Mouse (Mus musculus) hindbrain, postnatal 0 days (tissue): ENCODE results near the gene Guca2b. TPM values are rescaled to one million over a fixed set of nuclear protein-coding genes. Genes with fewer than 3 reads are reported as not detected.
A peak's percentile ranks its signal among the peaks of the same experiment; 100 is the strongest.

ENCODE experiments used
- ATAC-seq: fragments of 200-750 bp; cut with Nextera tagmentation; 2 replicates; pipeline ENCODE4 v1.8.0; 2017; ENCODE audit warnings: mild to moderate bottlenecking, moderate TSS enrichment, moderate library complexity
- DNase-seq: peaks from one replicate; pipeline ENCODE4 v3.0.0-alpha.2; 2015; ENCODE audit warnings: low spot score
- H3K27ac ChIP-seq: fragments of 300-500 bp; sonication (generic); 2 replicates; pipeline ENCODE4 v1.5.1; 2014; ENCODE audit warnings: mild to moderate bottlenecking
- H3K27me3 ChIP-seq: fragments of 300-500 bp; sonication (generic); 2 replicates; pipeline ENCODE4 v1.6.1; 2014; ENCODE audit warnings: low read length, mixed read lengths; ENCODE audit not compliant: insufficient read depth
- H3K36me3 ChIP-seq: fragments of 300-500 bp; sonication (generic); 2 replicates; pipeline ENCODE4 v1.6.1; 2014; ENCODE audit warnings: low read length, mixed read lengths; ENCODE audit not compliant: insufficient read depth
- H3K4me1 ChIP-seq: fragments of 300-500 bp; sonication (generic); 2 replicates; pipeline ENCODE4 v1.6.1; 2014; ENCODE audit warnings: antibody characterized with exemption, low read length, mixed read lengths; ENCODE audit not compliant: insufficient read depth
- H3K4me2 ChIP-seq: fragments of 300-500 bp; sonication (generic); 2 replicates; pipeline ENCODE4 v1.6.1; 2014; ENCODE audit warnings: low read depth, mild to moderate bottlenecking, low read length, moderate library complexity, mixed read lengths
- H3K4me3 ChIP-seq: fragments of 300-500 bp; sonication (generic); 2 replicates; pipeline ENCODE4 v1.5.1; 2014; ENCODE audit warnings: low read length
- H3K9ac ChIP-seq: fragments of 300-500 bp; sonication (generic); replicated peaks from 2 replicates; pipeline ENCODE4 v1.6.1; 2014; ENCODE audit warnings: mild to moderate bottlenecking, low read length, moderate library complexity, mixed read lengths
- H3K9me3 ChIP-seq: fragments of 300-500 bp; sonication (generic); 2 replicates; pipeline ENCODE4 v1.6.1; 2016; ENCODE audit warnings: low read length, mixed read lengths
- CTCF ChIP-seq: IDR thresholded peaks from 2 replicates; pipeline ENCODE4 v1.5.1; 2016; ENCODE audit warnings: antibody characterized with exemption, control low read depth, low read depth
- WGBS: fragments of 180-500 bp; shearing (Covaris S2); extraction: QIAGEN DNeasy Blood & Tissue Kit; methylation state at CpG from one replicate; pipeline ENCODE4 v1.1.7; 2014; 5-methylcytosine and 5-hydroxymethylcytosine counted together
- polyA plus RNA-seq: library from polyadenylated mRNA; unstranded; fragments of >200 nt; fragmentation: Nextera tagmentation; extraction: Ambion mirVana; gene quantifications from 2 replicates; pipeline ENCODE4 v1.2.1, GENCODE M21; 2015
- total RNA-seq: library from RNA; depleted of rRNA; stranded (reverse); fragments of >200 nt; gene quantifications from 2 replicates; pipeline ENCODE4 v1.2.3, GENCODE M21; 2014

Gene Guca2b
- total and polyA plus RNA-seq, 2 experiments from 2014 or later: not detected

GRCm38 (mm10) chr4:119682596-119682995 lies 23.8 kb upstream of the Guca2b start:
- ATAC-seq (0 out of 2 replicates have a peak, but pooled peaks have one; percentile 35), DNase-seq (peak; percentile 52)
- H3K9me3 ChIP-seq: no peaks in the 10 kb centered on the region
- no peaks in the 10 kb centered on the region for H3K36me3 ChIP-seq
- no peak for TF ChIP-seq CTCF
- WGBS: 24% methylated on average over 5 of the region's 5 CpGs
- H3K27ac ChIP-seq: no peak overlapping the region
- H3K4me3 ChIP-seq: no peak overlapping the region
- H3K4me1 ChIP-seq: no peaks in the 10 kb centered on the region
- H3K4me2 ChIP-seq: no peak overlapping the region
- no peaks in the 10 kb centered on the region for H3K27me3 ChIP-seq
- no peak overlapping the region for H3K9ac ChIP-seq

- ATAC-seq (no peak), DNase-seq (peak; percentile 47)
- peak; percentile 58 for TF ChIP-seq CTCF
- Histone ChIP-seq H3K27me3 (no peaks in the 10 kb centered on the region), H3K9ac (no peak overlapping the region), H3K27ac (no peak overlapping the region), H3K9me3 (no peaks in the 10 kb centered on the region), H3K4me1 (peaks cover 6% of the 10 kb centered on the region; the same call in 1 of the 2 replicates), H3K4me2 (no peak overlapping the region), H3K4me3 (no peak overlapping the region), H3K36me3 (no peaks in the 10 kb centered on the region)
- 35% methylated on average over 5 of the region's 5 CpGs for whole genome bisulfite sequencing
These were observed 13.9 kb upstream of the Guca2b start for GRCm38 (mm10) chr4:119672685-119673084.

GRCm38 (mm10) chr4:119671164-119671563 lies 12.4 kb upstream of the Guca2b start:
- no peak for TF ChIP-seq CTCF
- Histone ChIP-seq H3K4me1 (peaks cover 6% of the 10 kb centered on the region; the same call in 1 of the 2 replicates), H3K4me2 (no peak overlapping the region), H3K4me3 (no peak overlapping the region), H3K27ac (no peak overlapping the region), H3K9ac (no peak overlapping the region), H3K27me3 (no peaks in the 10 kb centered on the region), H3K9me3 (no peaks in the 10 kb centered on the region), H3K36me3 (no peaks in the 10 kb centered on the region)
- ATAC-seq: no peak
- 93% methylated on average over 9 of the region's 9 CpGs for WGBS
- DNase-seq: no peak

- ATAC-seq (no peak; the same call in 1 of the 2 replicates), DNase-seq (peak; percentile 32)
- Histone ChIP-seq H3K4me3 (no peak overlapping the region), H3K36me3 (no peaks in the 10 kb centered on the region), H3K4me2 (no peak overlapping the region), H3K9ac (no peak overlapping the region), H3K27ac (no peak overlapping the region), H3K27me3 (no peaks in the 10 kb centered on the region), H3K9me3 (no peaks in the 10 kb centered on the region), H3K4me1 (peaks cover 9% of the 10 kb centered on the region; the same call in 1 of the 2 replicates)
- 76% methylated on average over 6 of the region's 6 CpGs for WGBS
- TF ChIP-seq CTCF: no peak; the same call in 1 of the 2 replicates
These were observed 12.0 kb upstream of the Guca2b start for GRCm38 (mm10) chr4:119670736-119671135.

GRCm38 (mm10) chr4:119670210-119670555 lies 11.4 kb upstream of the Guca2b start:
- DNase-seq (no peak), ATAC-seq (no peak)
- WGBS: 27% methylated on average over 7 of the region's 7 CpGs
- Histone ChIP-seq H3K27ac (no peak overlapping the region), H3K4me1 (peaks cover 11% of the 10 kb centered on the region; the same call in 1 of the 2 replicates), H3K9me3 (no peaks in the 10 kb centered on the region), H3K27me3 (no peaks in the 10 kb centered on the region), H3K36me3 (no peaks in the 10 kb centered on the region), H3K4me3 (no peak overlapping the region), H3K9ac (no peak overlapping the region), H3K4me2 (no peak overlapping the region)
- no peak for TF ChIP-seq CTCF

- H3K4me1 ChIP-seq: peaks cover 11% of the 10 kb centered on the region; the same call in 1 of the 2 replicates
- WGBS: 62% methylated on average over 10 of the region's 10 CpGs
- no peaks in the 10 kb centered on the region for H3K27me3 ChIP-seq
- H3K4me2 ChIP-seq: no peak overlapping the region
- no peak overlapping the region for H3K27ac ChIP-seq
- TF ChIP-seq CTCF: no peak
- no peak overlapping the region for H3K9ac ChIP-seq
- no peak overlapping the region for H3K4me3 ChIP-seq
- ATAC-seq (no peak), DNase-seq (peak; percentile 18)
- H3K36me3 ChIP-seq: no peaks in the 10 kb centered on the region
- H3K9me3 ChIP-seq: no peaks in the 10 kb centered on the region
These were observed 10.8 kb upstream of the Guca2b start for GRCm38 (mm10) chr4:119669356-119670209.

- ATAC-seq (no peak), DNase-seq (no peak)
- Histone ChIP-seq H3K4me3 (no peak overlapping the region), H3K27ac (no peak overlapping the region), H3K4me2 (no peak overlapping the region), H3K27me3 (no peaks in the 10 kb centered on the region), H3K9ac (no peak overlapping the region), H3K9me3 (no peaks in the 10 kb centered on the region), H3K4me1 (peaks cover 11% of the 10 kb centered on the region; the same call in 1 of the 2 replicates), H3K36me3 (no peaks in the 10 kb centered on the region)
- 75% methylated on average over 4 of the region's 4 CpGs for WGBS
- no peak for TF ChIP-seq CTCF
These were observed 9.8 kb upstream of the Guca2b start for GRCm38 (mm10) chr4:119668596-119668995.
